Mouse (Mus musculus) C2C12 (cell line): ENCODE results near the gene Stard3nl.

Experiments
- CEBPB ChIP-seq: IDR thresholded peaks from one replicate; pipeline ENCODE4 v1.6.1; 2011; ENCODE audit warnings: low read depth, mild to moderate bottlenecking, control low read depth, moderate library complexity
- CTCF ChIP-seq: IDR thresholded peaks from one replicate; pipeline ENCODE4 v1.5.1; 2011; ENCODE audit not compliant: control insufficient read depth, insufficient read depth, insufficient read length
- MAX ChIP-seq: IDR thresholded peaks from one replicate; pipeline ENCODE4 v1.6.1; 2011; ENCODE audit warnings: mild to moderate bottlenecking, control low read depth
- MYOG ChIP-seq: IDR thresholded peaks from one replicate; pipeline ENCODE4 v1.6.1; 2011; ENCODE audit not compliant: control insufficient read depth, insufficient read length; ENCODE audit errors: extremely low read depth

- TF ChIP-seq MYOG (no peak), CTCF (no peak), CEBPB (no peak), MAX (no peak)
These were observed 9.0 kb upstream of the Stard3nl start for GRCm38 (mm10) chr13:19404623-19405022.
